Mouse (Mus musculus) hindbrain, embryonic 12.5 days (tissue): ENCODE results near the gene Mob3c. TPM values are rescaled to one million over a fixed set of nuclear protein-coding genes. Genes with fewer than 3 reads are reported as not detected.

Experiments used
- polyA plus RNA-seq: library from polyadenylated mRNA; unstranded; fragments of >200 nt; fragmentation: Nextera tagmentation; extraction: Ambion mirVana; gene quantifications from 2 replicates; pipeline ENCODE4 v1.2.1, GENCODE M21; 2016

Gene Mob3c
- polyA plus RNA-seq, 1 experiment from 2014 or later: 6.7 TPM

Other genes starting within 250 kb of the Mob3c start
- not detected in 2 replicates for gene Cyp4a32, start 227.1 kb upstream of the Mob3c start, polyA plus RNA-seq
- 0.12 and 0.36 TPM in 2 replicates for gene Cyp4b1, start 180.4 kb upstream of the Mob3c start, polyA plus RNA-seq
- 29.5 and 33.6 TPM in 2 replicates for gene Efcab14, start 90.3 kb upstream of the Mob3c start, polyA plus RNA-seq
- 0.30 TPM in 1 of 2 replicates, not detected in the other for gene Tex38, start 47.1 kb upstream of the Mob3c start, polyA plus RNA-seq
- 41.4 and 42.1 TPM in 2 replicates for gene Atpaf1, start 43.3 kb upstream of the Mob3c start, polyA plus RNA-seq
- gene Mknk1, start 11.1 kb downstream of the Mob3c start, polyA plus RNA-seq: 28.0 and 30.8 TPM in 2 replicates
- gene Kncn, start 56.3 kb downstream of the Mob3c start, polyA plus RNA-seq: not detected in 2 replicates
- gene 6430628N08Rik, start 62.6 kb downstream of the Mob3c start, polyA plus RNA-seq: 0.17 TPM in 1 of 2 replicates, not detected in the other
- gene Dmbx1, start 111.8 kb downstream of the Mob3c start, polyA plus RNA-seq: 10.1 and 14.7 TPM in 2 replicates
- gene Faah, start 189.8 kb downstream of the Mob3c start, polyA plus RNA-seq: 7.3 and 7.7 TPM in 2 replicates
- 16.3 and 21.1 TPM in 2 replicates for gene Nsun4, start 225.8 kb downstream of the Mob3c start, polyA plus RNA-seq
- 333 and 361 TPM in 2 replicates for gene Uqcrh, start 247.0 kb downstream of the Mob3c start, polyA plus RNA-seq
- gene Lrrc41, start 247.2 kb downstream of the Mob3c start, polyA plus RNA-seq: 72.8 and 73.8 TPM in 2 replicates